Mouse (Mus musculus) spleen, adult 18-20 months (tissue): ENCODE data around the gene Clasrp.
"Not testable (repeated sequence)": the region's sequence is repeated elsewhere in the genome, so short reads cannot be mapped to it uniquely, and the experiment has no call there.

Experiments used
- DNase-seq, 2 experiments: peaks; one replicate each; pipeline ENCODE4 v3.0.0; 2022; ENCODE audit warnings: mixed read lengths in 2 of 2

Gene Clasrp

DNA sequence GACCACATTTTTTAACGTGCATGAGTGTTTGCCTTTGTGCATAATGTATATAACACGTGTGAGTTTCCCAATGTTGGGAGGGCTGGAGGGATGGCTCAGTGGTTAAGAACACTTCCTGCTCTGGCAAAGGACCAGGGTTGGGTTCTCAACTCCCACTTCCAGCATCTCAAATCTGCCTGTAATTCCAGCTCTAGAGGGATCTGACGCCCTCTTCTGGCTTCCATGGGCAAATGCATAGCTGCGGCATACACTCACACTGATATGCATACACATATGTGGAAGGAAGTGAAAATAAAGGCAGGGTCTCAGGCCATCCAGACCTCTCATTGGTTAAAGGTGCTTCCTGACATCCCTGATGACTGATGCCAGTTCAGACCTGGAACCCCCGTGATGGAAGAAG is 3.0 kb upstream of the Clasrp start:
- no peak for DNase-seq

DNA sequence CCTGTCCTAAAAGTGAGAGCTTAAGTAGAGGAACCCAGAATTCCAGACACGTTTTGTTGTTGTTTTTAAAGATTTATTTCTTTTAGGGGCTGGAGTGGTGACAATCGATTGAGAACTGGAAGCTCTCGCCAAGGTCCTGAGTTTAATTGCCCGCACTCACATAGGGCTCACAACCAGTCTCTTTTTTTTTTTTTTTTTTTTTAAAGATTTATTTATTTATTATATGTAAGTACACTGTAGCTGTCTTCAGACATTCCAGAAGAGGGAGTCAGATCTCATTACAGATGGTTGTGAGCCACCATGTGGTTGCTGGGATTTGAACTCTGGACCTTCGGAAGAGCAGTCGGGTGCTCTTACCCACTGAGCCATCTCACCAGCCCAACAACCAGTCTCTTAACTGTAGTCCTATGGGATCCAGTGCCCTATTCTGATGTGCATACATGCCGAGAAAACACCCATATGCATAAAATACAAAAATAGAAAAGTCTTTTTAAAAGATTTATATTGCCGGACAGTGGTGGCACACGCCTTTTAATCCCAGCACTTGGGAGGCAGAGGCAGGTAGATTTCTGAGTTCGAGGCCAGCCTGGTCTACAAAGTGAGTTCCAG is 424 bp upstream of the Clasrp start:
- DNase-seq, result not testable (repeated sequence)

DNA sequence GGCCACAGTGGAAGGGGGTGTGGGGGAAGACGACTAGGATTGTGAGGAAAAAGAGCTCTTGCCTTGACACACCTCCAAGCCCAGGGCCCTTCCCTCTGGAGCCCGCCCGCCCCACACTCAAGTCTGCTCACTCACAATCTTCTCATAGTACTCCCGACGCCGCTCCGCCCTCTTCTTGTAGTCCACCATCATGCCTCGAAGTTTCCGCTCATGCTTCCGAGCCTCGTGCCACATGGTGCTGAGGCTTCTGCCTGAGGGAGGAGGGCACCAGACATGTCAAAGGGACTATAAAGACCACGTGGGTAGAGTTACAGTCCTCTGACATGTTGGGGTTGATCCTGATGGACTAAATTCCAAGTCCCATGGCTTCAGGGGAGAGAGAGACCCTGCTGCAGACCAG is 1.2 kb downstream of the Clasrp start:
- no peak for DNase-seq

DNA sequence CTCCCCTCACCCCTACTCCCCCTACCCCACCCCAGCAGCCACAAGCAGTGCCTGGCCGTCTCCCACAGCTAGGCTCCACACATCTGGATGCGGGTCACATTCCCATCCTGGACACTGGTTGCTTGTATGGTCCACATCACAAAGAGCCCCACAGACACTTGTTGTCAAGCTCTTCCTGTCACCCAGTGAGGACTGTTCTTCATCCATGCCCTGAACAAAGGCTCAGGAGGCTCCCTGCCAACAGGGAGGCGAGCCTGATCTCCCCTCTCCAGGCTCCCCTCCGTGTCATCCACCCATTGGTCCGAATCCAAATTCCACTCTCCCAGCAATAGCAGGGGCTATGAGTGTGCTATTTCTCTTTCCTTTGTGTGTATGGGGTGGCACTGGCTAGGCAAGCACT is 3.7 kb downstream of the Clasrp start:
- DNase-seq, result no peak

DNA sequence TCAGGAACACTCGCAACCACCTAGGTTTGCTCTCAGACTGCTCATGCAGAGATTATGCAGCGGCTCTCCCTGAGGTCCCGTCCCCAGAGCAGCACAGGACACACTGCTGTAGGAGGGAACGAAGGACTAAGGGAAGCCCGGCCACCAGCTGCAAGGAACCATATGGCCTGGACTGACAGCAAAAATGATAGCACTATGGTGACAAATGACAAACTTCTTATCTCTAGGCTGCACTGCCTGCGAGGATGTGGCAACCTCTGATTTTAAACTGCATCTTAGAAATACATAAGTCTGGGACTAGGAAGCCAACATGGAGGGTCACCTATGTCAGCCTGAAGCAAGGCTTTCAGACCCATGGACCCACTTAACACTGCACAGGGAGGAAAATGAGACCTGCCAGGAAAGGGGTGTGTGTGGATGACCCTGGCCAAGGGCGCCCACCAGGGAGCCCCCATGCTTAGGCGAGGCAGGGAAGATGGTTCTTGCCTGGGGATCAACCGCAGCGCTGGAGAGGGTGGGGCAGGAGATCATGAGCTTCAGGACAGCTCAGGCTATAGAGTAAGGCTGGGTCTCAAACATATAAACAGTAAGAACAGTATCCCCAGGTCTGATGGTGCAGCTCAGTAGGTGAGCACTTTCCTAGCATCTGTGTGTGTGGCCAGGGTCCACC is 11.1 kb downstream of the Clasrp start:
- DNase-seq, result no peak

DNA sequence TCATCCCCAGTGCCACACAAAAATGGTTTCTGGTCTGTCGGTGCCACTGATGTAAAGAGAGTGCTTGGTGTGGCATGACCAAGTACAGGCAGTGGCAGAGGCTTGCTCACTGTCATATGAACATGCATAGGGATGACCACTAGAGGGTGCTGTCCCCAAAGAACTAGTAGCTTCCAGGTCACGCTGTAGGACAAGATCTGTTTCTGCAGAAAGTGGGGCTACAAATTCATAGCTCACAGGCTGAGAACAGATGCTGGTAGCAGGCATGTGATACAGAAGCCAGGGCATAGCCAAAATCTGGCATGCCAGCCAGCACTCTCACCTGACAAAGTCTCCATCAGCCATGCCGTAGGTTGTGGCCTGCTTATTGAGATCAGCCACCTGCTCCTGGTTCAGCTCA is 14.4 kb downstream of the Clasrp start:
- DNase-seq, result peak; percentile 38 to 69

DNA sequence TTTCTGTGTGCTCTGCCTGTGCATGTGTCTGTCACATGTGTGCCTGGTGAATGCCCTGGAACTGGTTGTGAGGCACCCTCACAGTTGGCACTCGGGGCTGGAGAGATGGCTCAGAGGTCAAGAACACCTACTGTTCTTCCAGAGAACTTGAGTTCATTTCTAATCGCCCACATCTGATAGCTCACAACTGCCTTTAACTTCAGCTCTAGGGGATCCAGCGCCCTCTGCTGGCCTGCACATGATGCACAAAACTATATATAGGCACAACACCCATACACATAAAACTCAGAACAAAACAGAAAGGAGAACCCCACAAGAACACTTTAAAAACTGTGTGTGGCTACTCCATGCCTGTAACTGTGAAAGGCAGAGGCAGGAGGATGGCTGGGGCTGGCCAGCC is 15.1 kb downstream of the Clasrp start:
- peak in 1 of 2 experiments; percentile 48 for DNase-seq

DNA sequence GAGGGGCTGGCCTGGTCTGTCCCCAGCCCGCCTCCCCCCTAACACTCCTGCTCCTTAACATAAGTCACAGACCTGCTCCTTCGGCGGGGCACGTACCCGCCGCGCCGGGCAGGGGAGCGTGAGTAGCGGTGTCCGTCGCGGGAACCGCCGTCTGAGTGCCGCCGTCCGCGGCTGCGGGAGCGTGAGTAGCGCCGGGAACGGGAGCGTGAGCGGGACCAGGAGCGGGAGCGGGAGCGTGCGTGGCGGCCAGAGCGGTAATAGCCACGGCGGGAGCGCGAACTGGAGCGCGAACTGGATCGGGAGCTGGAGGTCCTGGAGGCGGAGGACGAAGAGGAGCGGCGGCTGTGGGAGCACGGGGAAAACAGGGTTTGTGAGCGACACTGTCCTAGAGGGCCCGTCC is 18.0 kb downstream of the Clasrp start:
- no peak for DNase-seq

DNA sequence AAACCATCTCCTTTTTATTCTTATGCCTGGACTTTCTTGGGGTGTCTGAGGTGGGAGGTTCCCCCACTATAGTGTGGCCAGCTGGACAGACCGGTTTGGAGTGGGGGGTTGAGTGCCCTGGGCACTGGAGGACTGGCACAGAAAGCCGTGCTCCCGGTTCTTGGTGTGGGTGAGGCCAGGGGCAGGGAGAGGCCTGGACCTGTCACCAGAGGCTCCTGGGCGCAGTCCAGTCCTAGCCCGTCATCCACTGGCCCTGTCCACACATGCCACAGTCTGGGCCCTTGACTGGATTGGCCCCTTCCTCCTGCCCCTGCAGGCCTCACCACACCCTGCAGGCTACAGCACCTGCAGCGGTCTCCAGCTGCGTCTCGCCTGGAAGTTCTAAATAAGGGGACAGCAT is 23.7 kb downstream of the Clasrp start:
- DNase-seq, result no peak

DNA sequence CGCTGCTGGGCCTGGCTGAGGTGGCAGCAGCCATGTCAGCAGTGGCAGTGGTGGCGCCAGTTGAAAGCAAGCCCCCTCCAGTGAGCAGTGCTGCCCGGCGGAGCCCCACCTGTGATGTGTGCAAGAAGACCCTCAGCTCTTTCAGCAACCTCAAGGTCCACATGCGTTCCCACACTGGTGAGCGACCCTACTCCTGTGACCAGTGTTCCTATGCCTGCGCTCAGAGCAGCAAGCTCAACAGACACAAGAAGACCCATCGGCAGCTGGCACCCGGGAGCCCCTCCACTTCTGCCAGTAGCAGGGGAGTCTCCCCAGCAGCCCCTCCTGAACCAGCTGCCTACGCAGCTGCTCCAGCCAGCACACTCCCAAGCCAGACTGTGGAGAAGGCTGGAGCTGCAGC is 24.5 kb downstream of the Clasrp start:
- DNase-seq, result no peak

DNA sequence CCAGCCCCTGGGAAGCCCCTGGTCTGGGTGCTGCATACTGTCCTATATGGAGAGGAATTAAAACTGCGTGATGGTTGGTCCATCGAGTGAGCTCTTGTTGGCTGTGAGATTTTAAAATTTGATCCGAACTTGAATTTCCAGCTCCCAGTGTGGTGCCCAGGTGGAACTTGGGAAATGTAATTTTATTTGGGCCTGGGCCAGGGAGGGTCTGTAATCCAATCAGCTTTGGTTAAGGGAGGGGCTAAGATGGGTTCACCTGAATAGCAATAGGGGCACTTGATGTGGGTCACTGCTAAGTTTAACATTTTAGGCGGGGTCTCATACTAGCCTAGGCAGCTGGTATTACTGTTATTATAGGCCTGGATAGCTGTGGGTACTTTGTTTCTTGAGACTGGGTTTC is 25.9 kb downstream of the Clasrp start:
- DNase-seq, result no peak

DNA sequence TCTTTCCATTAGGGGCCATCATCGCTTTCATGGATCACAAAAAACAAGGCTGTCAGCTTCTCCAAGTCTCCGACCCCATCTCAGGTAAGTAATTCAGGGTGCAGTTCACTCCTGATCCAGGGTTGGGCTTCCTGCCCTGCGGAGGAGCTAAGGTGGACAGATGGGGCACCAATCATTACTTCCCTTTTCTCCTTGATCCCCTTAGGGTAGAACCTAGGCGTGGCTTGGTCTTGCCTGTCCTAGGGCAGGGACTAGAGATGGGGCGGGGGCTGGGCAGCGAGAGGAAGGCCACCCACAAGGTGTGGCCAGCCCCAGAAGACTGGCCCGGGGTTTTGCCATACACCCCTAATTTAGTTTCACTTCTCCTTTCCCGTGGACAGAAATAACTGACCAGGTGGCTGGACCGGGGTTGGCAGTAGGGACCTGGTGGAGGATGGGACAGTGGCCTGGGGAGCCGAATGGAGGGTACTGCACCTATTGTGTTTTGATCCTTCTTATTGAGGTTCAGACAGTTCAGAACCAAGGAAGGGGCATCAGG is 26.3 kb downstream of the Clasrp start:
- DNase-seq, result peak; percentile 59 to 71

DNA sequence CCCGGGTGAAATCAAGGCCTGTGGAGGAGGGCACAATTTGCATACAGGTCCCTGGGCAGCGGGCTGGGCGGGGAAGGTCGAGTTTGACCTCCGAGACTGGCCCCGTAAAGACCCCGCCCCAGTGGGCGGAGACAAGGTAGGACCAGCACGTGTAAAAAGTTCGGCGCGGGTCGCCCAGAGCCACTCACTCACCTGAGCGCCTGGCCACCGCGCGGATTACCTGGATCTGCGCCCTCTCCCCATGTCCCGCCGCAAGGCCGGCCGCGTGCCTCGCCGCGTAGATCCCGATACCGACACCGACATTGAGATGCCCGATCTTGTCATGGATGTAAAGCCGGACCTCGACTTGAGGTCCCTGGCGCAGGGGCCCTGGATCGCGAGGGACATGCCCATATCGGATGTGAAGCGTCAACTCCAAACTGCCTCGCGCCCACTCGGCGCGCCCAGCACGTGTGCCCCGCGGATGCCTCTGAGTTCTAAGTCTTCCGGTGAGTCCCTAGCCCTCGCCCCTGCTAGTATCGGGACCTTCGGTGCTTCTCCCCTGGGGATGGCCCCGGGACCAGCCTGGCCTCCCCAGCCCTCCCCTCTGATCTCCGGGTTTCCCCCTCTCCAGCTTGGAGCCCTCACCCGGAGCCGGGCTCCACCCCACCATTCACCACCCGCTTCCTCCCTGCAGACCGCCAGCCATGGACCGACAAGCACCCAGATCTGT is 27.0 kb downstream of the Clasrp start, which contains the start of the genes Zfp296 and Gemin7:
Gene Zfp296 (plus strand): TSS at position 147 of the 712 bp plus-strand sequence.
Gene Gemin7 (minus strand): TSS at position 455 of the 712 bp plus-strand sequence.
- DNase-seq, result peak; percentile 73 to 78

DNA sequence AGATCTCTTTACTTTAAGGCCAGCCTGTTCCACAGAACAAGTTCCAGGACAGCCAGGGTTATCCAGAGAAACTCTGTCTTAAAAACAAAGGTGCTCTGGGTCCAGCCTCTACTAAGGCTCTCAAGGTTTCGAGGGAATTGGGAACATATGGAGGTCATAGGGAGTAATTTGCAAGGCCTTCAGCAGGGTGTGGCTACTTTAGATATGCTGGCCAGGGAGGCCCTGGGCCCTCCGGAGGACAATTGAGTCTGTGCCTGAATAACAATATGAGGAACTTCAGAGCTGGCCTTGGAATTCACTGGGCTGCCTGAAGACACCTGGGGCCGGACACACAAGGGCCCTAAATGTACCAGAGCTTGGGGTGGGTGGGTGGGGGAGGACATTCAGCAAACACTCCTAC is 28.7 kb downstream of the Clasrp start:
- DNase-seq, result no peak

DNA sequence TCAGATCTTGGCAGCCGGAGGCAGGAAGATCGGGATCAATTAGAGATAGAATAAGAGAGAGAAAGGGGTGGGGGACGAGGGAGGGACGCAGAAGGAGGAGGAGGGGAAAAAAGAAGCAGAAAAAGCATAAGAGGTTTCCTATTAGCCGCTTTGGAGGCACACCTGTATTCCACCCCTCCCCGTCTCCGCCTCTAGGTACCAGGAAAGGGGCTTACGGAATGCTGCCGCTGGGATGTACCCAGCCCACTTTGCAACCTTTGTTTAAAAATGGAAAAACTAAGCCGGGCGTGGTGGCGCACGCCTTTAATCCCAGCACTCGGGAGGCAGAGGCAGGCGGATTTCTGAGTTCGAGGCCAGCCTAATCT is 30.5 kb downstream of the Clasrp start:
- no peak for DNase-seq

DNA sequence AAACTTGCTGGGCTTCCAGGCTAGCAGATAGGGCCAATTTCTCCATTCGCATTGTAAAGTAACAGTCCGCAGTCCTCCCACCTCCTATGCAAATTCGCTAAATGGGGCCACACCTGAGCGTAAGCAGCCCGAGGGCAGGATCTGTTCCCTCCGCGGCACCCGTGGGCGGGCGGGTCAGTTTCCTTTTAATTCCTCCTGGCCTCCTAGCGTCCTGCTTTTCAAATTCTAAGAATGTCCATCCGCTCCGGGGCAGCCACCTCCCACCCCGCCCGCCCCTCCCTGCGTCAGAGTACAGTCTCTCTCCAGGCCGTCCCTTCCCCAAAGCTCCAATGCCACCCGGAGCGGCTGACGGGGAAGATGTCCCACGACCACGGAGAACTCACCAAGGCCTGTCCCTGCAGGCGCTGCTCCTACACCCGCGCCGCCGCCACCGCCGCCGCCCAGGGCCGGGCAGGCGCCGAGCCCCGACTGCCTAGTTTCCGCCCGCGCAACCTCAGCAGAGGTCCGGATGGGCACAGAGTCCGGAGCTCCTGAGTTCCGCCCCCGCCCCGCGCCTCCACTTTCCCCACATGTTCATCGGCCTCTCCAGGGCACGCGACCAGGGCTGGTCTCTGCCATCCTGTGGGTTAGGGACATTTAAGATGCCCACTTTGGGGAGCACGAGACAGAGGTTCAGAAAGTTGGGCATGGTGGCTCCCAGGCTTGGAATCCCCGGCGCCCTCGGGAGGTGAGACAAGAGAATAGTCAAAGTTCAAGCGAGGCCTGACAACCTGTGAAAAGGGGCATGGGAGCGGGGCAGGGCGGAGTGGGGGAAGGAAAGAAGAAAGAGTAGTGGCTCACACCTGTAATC is 31.1 kb downstream of the Clasrp start:
- DNase-seq, result peak; percentile 63 to 78

DNA sequence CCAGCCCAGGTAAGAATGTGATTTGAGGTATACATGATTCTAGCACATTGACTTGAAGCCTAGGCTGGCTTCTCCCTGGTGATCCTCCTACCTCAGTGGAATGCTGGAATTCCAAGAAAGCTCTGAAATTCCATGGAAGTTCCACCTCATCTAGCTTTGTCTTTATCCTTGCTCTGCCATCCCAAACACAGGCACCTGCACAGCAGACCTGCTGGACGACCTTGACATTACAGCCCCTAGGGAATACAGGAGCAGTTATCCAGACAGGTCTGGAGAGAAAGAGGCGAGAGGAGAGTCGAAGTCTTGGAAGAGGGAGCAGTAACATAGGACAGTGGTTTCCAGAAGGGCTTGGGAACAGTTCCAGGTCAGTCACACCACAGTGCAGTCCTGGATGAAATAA is 34.6 kb downstream of the Clasrp start:
- no peak for DNase-seq

DNA sequence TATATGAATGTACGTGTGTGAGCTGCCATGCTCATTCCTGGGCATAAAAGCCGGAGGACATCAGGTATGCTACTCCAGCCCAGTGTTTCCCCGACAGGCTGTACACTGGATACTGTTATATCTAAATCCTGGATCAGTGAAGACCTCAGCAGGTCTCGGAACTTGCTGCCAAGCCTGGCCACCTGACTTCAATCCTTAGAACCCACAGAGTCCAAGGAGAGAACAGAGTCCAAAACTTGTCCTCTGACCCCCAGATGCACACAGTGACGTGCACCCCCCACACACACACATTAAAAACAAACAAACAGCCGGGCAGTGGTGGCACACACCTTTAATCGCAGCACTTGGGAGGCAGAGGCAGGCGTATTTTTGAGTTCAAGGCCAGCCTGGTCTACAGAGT is 36.9 kb downstream of the Clasrp start:
- no peak for DNase-seq

DNA sequence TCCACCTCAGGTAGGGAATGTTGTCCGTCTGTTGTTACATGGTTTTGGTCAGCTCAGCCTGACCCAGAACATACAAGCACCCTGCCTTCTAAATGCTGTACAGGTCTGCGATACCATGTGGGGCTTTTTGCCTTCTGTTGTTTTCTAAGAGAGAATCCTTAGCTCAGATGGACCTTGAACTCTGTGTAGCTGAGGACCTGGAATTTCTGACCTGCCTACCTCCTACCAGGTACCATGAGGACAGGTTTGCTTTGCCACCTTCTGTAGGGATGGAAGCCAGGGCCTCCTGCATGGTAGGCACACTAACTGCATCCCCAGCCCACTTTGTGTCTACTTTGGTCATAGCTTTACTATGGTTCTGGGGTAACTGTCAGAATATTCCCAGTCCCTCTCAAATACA is 38.5 kb downstream of the Clasrp start:
- no peak for DNase-seq

DNA sequence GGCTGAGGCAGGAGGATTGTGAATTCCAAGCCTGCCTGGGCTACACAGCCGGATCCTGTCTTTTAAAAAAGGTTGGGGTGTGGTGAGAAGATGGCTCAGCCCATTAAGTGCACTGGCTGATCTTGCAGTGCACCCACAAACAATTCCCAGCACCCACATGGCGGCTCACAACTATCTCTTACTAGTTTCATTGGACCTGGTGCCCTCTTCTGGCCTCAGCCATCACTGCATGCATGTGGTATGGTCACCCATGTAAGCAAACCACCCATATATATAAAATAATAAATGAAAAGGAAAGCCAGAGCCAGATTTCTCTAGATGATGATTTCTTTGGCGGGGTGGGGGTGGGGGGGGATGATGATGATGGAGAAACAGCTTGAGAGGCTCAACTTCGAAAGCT is 39.8 kb downstream of the Clasrp start:
- no peak for DNase-seq

DNA sequence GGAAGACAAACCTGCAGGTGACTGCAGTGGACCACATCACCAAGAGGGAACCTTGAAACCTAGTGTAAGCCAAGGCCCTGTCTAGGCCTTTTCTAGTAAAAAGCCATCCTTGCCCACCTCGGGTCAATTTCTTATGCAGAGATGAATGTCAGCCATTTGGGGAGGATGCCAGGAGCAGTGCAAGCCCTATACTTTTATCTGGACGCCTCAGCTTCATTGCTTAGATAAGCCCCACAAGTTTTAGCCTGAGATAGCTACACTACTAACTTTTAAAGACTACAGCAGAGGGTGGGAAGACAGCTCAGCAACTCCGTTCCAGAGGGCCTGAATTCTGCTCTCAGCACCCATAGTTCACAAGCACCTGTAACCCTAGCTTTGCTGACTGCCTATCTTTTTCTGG is 40.4 kb downstream of the Clasrp start:
- no peak for DNase-seq

DNA sequence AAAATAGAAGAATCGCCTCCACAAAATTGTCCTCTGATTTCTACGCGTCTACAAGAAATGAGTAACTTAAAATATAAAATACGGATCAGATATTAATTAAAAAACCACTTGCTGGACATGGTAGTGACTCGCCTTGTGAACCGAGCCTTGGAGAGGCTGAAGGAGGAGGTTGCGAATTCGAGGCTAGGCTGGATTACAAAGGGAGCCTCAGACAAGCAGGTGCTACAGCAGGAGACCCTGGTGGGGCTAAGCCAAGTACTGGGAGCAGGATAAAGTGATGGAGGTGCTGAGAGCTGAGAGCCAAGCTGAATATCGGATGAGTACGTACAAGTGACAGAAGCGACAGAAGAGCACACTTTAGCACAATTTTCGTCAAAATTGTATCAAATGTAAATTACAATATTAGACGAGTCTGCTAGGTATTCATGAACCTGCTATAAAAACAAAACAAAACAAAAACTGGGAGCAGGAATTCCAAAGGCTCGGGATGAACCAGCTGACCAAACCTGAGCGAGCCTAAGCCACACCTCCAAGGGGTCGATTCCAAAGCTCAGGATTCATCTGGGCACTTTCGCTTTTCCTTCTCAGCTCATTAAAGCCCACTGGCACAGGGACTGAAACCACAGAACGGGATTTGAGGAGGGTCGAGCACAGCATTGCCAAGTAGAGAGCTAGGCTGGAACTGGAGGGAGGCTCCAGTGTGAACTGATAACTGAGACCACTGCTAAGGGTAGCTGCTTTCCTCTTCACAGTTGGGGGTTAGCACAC is 41.5 kb downstream of the Clasrp start, which contains the start of gene Ppp1r37:
Gene Ppp1r37 (minus strand): TSS at position 434 of the 768 bp plus-strand sequence.
- no peak for DNase-seq
